In genomic region chr1:136946404-136946803, GRCm38 (mm10) we compare ENCODE assay signal across 11 mouse cellular contexts. TPM values are rescaled to one million over a fixed set of nuclear protein-coding genes. Genes with fewer than 3 reads are reported as not detected.
DNase-seq lines count a peak whose midpoint lies in the region; ATAC-seq lines count a peak whose summit lies in the region.
"Had no signal": no experiment of that assay in that cellular context is flagged by ENCODE, and none has a peak within 500 bp of the region (broad histone marks: within the 10 kb centered on the region; RNA-seq: fewer than 3 reads in every experiment).

No protein-coding gene starts in this region.

- DNase-seq in forebrain, embryonic 10.5 days (ENCODE audit: extremely low spot score, low spot score): peak; percentile 37
- DNase-seq in lung, adult 18-20 months: no peak
- DNase-seq in liver, embryonic 11.5 days (ENCODE audit: low spot score): no peak
- no peak for DNase-seq in right cerebral cortex, postnatal 10 days (ENCODE audit: low spot score in 2 of 2)
- no peak for DNase-seq in left cerebral cortex, adult 18-20 months (ENCODE audit: low spot score in 2 of 2)
- DNase-seq: cerebellum, postnatal 36 days; spleen, adult 18-20 months had no signal

- peaks cover 1% of the 10 kb centered on the region; the same call in 1 of the 2 replicates for H3K9me3 ChIP-seq in forebrain, embryonic 10.5 days
- no peaks in the 10 kb centered on the region for H3K9me3 ChIP-seq in forebrain, embryonic 15.5 days
- no peaks in the 10 kb centered on the region for H3K9me3 ChIP-seq in lung, embryonic 15.5 days
- no peaks in the 10 kb centered on the region for H3K9me3 ChIP-seq in liver, embryonic 11.5 days (ENCODE audit: control insufficient read depth, low read length)
- no peaks in the 10 kb centered on the region for H3K9me3 ChIP-seq in stomach, embryonic 16.5 days (replicated peaks; ENCODE audit: control insufficient read depth, low read length)

- H3K4me1 ChIP-seq in forebrain, embryonic 10.5 days: peaks cover 46% of the 10 kb centered on the region
- H3K4me1 ChIP-seq in forebrain, embryonic 15.5 days: peaks cover 26% of the 10 kb centered on the region
- H3K4me1 ChIP-seq in lung, embryonic 15.5 days: peaks cover 22% of the 10 kb centered on the region
- H3K4me1 ChIP-seq in liver, embryonic 11.5 days (replicated peaks; ENCODE audit: control insufficient read depth, insufficient read depth, low read length): no peaks in the 10 kb centered on the region
- peaks cover 10% of the 10 kb centered on the region; the same call in 1 of the 2 replicates for H3K4me1 ChIP-seq in stomach, embryonic 16.5 days (ENCODE audit: control insufficient read depth, insufficient read depth, low read length)

- no peak overlapping the region for H3K9ac ChIP-seq in forebrain, embryonic 15.5 days (replicated peaks)
- H3K9ac ChIP-seq in lung, embryonic 15.5 days: no peak overlapping the region
- no peak overlapping the region for H3K9ac ChIP-seq in liver, embryonic 11.5 days (ENCODE audit: low read depth, low read length)
- H3K9ac ChIP-seq in stomach, embryonic 16.5 days (ENCODE audit: low read length): peak overlapping the region; percentile 20; the same call in 1 of the 2 replicates

- under 1% methylated on average over 8 of the region's 8 CpGs for WGBS in forebrain, embryonic 10.5 days
- 3% methylated on average over 8 of the region's 8 CpGs for WGBS in forebrain, embryonic 15.5 days
- 2% methylated on average over 8 of the region's 8 CpGs for WGBS in lung, embryonic 15.5 days
- 5% methylated on average over 8 of the region's 8 CpGs for WGBS in liver, embryonic 11.5 days
- 5% methylated on average over 8 of the region's 8 CpGs for WGBS in stomach, embryonic 16.5 days

- H3K27me3 ChIP-seq in forebrain, embryonic 10.5 days (ENCODE audit: poor library complexity, severe bottlenecking): peaks cover 99% of the 10 kb centered on the region
- peaks cover 82% of the 10 kb centered on the region for H3K27me3 ChIP-seq in forebrain, embryonic 15.5 days
- peaks cover 84% of the 10 kb centered on the region for H3K27me3 ChIP-seq in lung, embryonic 15.5 days
- peaks cover 69% of the 10 kb centered on the region for H3K27me3 ChIP-seq in liver, embryonic 11.5 days (replicated peaks; ENCODE audit: control insufficient read depth, insufficient read depth, low read length)
- peaks cover 43% of the 10 kb centered on the region for H3K27me3 ChIP-seq in stomach, embryonic 16.5 days (ENCODE audit: control insufficient read depth, insufficient read depth, low read length)

- H3K36me3 ChIP-seq in forebrain, embryonic 10.5 days (replicated peaks): no peaks in the 10 kb centered on the region
- H3K36me3 ChIP-seq in forebrain, embryonic 15.5 days: no peaks in the 10 kb centered on the region
- no peaks in the 10 kb centered on the region for H3K36me3 ChIP-seq in lung, embryonic 15.5 days
- no peaks in the 10 kb centered on the region for H3K36me3 ChIP-seq in liver, embryonic 11.5 days (ENCODE audit: control insufficient read depth, insufficient read depth, low read length)
- no peaks in the 10 kb centered on the region for H3K36me3 ChIP-seq in stomach, embryonic 16.5 days (ENCODE audit: control insufficient read depth, insufficient read depth, low read length)

- no peak for ATAC-seq in forebrain, embryonic 15.5 days (replicated peaks)
- no peak for ATAC-seq in lung, embryonic 15.5 days (ENCODE audit: borderline replicate concordance, extremely low read depth, low FRiP score, low TSS enrichment)
- ATAC-seq in liver, embryonic 11.5 days (replicated peaks; ENCODE audit: low FRiP score): no peak
- no peak for ATAC-seq in stomach, embryonic 16.5 days (ENCODE audit: insufficient read depth, low FRiP score)
- ATAC-seq: inflammation-experienced regulatory T-cells, adult 6 months had no signal

- H3K4me3 ChIP-seq in forebrain, embryonic 10.5 days: no peak overlapping the region
- no peak overlapping the region for H3K4me3 ChIP-seq in forebrain, embryonic 15.5 days
- H3K4me3 ChIP-seq in lung, embryonic 15.5 days: peak overlapping the region; percentile 49
- H3K4me3 ChIP-seq in liver, embryonic 11.5 days (ENCODE audit: low read depth, low read length): peak overlapping the region; percentile 58
- peak overlapping the region; percentile 57 for H3K4me3 ChIP-seq in stomach, embryonic 16.5 days (replicated peaks; ENCODE audit: low read length)

- H3K4me2 ChIP-seq in forebrain, embryonic 15.5 days (replicated peaks): no peak overlapping the region
- H3K4me2 ChIP-seq in lung, embryonic 15.5 days: peak overlapping the region; percentile 92
- H3K4me2 ChIP-seq in liver, embryonic 11.5 days: peak overlapping the region; percentile 68
- H3K4me2 ChIP-seq in stomach, embryonic 16.5 days (ENCODE audit: low read depth, low read length): peak overlapping the region; percentile 34

- no peak overlapping the region for H3K27ac ChIP-seq in forebrain, embryonic 10.5 days
- no peak overlapping the region for H3K27ac ChIP-seq in forebrain, embryonic 15.5 days (replicated peaks)
- H3K27ac ChIP-seq in lung, embryonic 15.5 days: no peak overlapping the region
- H3K27ac ChIP-seq in liver, embryonic 11.5 days (ENCODE audit: low read depth, low read length): no peak overlapping the region
- H3K27ac ChIP-seq in stomach, embryonic 16.5 days (ENCODE audit: low read length): no peak overlapping the region

RNA-seq across cellular contexts. Expression of gene Nr5a2, which starts 13.8 kb away (rescaled TPM):
- 0.20 and 0.24 TPM in 2 replicates for polyA plus RNA-seq in forebrain, embryonic 10.5 days (2016; fragmentation: Nextera tagmentation; extraction: Ambion mirVana)
- polyA plus RNA-seq in forebrain, embryonic 15.5 days (2015; fragmentation: Nextera tagmentation; extraction: Ambion mirVana): 0.17 and 0.42 TPM in 2 replicates
- polyA plus RNA-seq in lung, embryonic 15.5 days (2015; fragmentation: Nextera tagmentation; extraction: Ambion mirVana): 2.0 and 2.4 TPM in 2 replicates
- polyA plus RNA-seq in liver, embryonic 11.5 days (2014; fragmentation: Nextera tagmentation; extraction: Ambion mirVana): 4.9 and 5.3 TPM in 2 replicates
- 3.2 and 4.1 TPM in 2 replicates for polyA plus RNA-seq in stomach, embryonic 16.5 days (2015; fragmentation: Nextera tagmentation; extraction: Ambion mirVana)
- total RNA-seq in left cerebral cortex, adult 18-20 months (2021): under 1 TPM in 1 of 2 experiments, not detected in 1; 0.12 TPM
- polyA plus RNA-seq: inflammation-experienced regulatory T-cells, adult 6 months had no signal

Comparison
In these comparisons a context has a peak if more than half of its experiments do, and no peak if none do; other contexts are left out.
1. H3K4me3 ChIP-seq: peak in lung, embryonic 15.5 days (single experiment), liver, embryonic 11.5 days (single experiment) and stomach, embryonic 16.5 days (single experiment); none in forebrain, embryonic 10.5 days (single experiment) and forebrain, embryonic 15.5 days (single experiment).